Mouse (Mus musculus) CH12.LX (cell line): ENCODE results near the gene Cyp2w1. TPM values are rescaled to one million over a fixed set of nuclear protein-coding genes. Genes with fewer than 3 reads are reported as not detected.

ENCODE experiments used
- DNase-seq: peaks from one replicate; pipeline ENCODE4 v3.0.0-alpha.2; 2013; ENCODE audit errors: extremely low read depth
- H3K27ac ChIP-seq: 2 replicates; pipeline ENCODE4 v1.5.1; 2012; ENCODE audit warnings: low read depth, mild to moderate bottlenecking, control low read depth, moderate library complexity; ENCODE audit not compliant: insufficient read depth
- H3K27me3 ChIP-seq: replicated peaks from 2 replicates; pipeline ENCODE3; 2012; ENCODE audit warnings: inconsistent platforms
- H3K36me3 ChIP-seq, 2 experiments: replicated peaks in 1 of 2; 2 replicates each; pipeline versions ENCODE3 to v1.6.1; 2012; ENCODE audit warnings: inconsistent platforms in 1 of 2, low read length in 1 of 2, mild to moderate bottlenecking in 1 of 2, mixed read lengths in 1 of 2, moderate library complexity in 1 of 2; ENCODE audit not compliant: control insufficient read depth in 1 of 2, insufficient read depth in 1 of 2
- H3K4me1 ChIP-seq, 2 experiments: 2 replicates each; pipeline ENCODE4 v1.6.1; 2012; ENCODE audit warnings: inconsistent platforms in 1 of 2, moderate library complexity in 1 of 2; ENCODE audit not compliant: insufficient read depth in 2 of 2, control insufficient read depth in 1 of 2
- H3K4me2 ChIP-seq: 2 replicates; pipeline ENCODE4 v1.6.1; 2012; ENCODE audit warnings: low read depth, mild to moderate bottlenecking, control low read depth; ENCODE audit not compliant: poor library complexity, insufficient read depth, severe bottlenecking
- H3K4me3 ChIP-seq, 3 experiments: fragments of 150-350 bp in 1 of 3; sonication (generic) in 1 of 3; replicated peaks in 1 of 3; 2 replicates each; pipeline versions ENCODE3 to v1.5.1; 2011 to 2012; ENCODE audit warnings: low read depth in 2 of 3, low read length in 2 of 3, mild to moderate bottlenecking in 2 of 3, moderate library complexity in 2 of 3, control low read depth in 1 of 3, improper control_type of control experiment in 1 of 3, inconsistent platforms in 1 of 3, mixed read lengths in 1 of 3; ENCODE audit not compliant: poor library complexity in 1 of 3
- H3K79me2 ChIP-seq: replicated peaks from 2 replicates; pipeline ENCODE4 v1.6.1; 2012; ENCODE audit warnings: mild to moderate bottlenecking, moderate library complexity; ENCODE audit not compliant: control insufficient read depth, poor library complexity, insufficient read depth, severe bottlenecking; ENCODE audit errors: extremely low read depth
- H3K9ac ChIP-seq: 2 replicates; pipeline ENCODE4 v1.6.1; 2012; ENCODE audit warnings: low read depth, mild to moderate bottlenecking, control low read depth, moderate library complexity; ENCODE audit not compliant: insufficient read depth
- H3K9me3 ChIP-seq: replicated peaks from 2 replicates; pipeline ENCODE3; 2012; ENCODE audit warnings: low read length, inconsistent platforms, mixed read lengths
- CHD1 ChIP-seq: IDR thresholded peaks from 2 replicates; pipeline ENCODE4 v1.6.1; 2012; ENCODE audit warnings: low read depth, low read length, improper control_type of control experiment, inconsistent platforms
- CTCF ChIP-seq, 2 experiments: IDR thresholded peaks in 1 of 2; conservative IDR thresholded peaks in 1 of 2; 2 replicates each; pipeline ENCODE4 v1.5.1; 2011 to 2012; ENCODE audit warnings: low read depth in 2 of 2, low read length in 2 of 2, improper control_type of control experiment in 1 of 2, inconsistent platforms in 1 of 2, mild to moderate bottlenecking in 1 of 2, moderate library complexity in 1 of 2
- ELF1 ChIP-seq: IDR thresholded peaks from 2 replicates; pipeline ENCODE4 v1.6.1; 2014; ENCODE audit warnings: low read depth, mild to moderate bottlenecking, inconsistent platforms, low read length, improper control_type of control experiment
- EP300 ChIP-seq: IDR thresholded peaks from 2 replicates; pipeline ENCODE4 v1.6.1; 2011; ENCODE audit warnings: low read length, improper control_type of control experiment
- JUND ChIP-seq: conservative IDR thresholded peaks from 2 replicates; pipeline ENCODE4 v1.6.1; 2011; ENCODE audit warnings: low read depth, low read length, improper control_type of control experiment
- KAT2A ChIP-seq: IDR thresholded peaks from 2 replicates; pipeline ENCODE4 v1.6.1; 2012; ENCODE audit warnings: low read length, improper control_type of control experiment, inconsistent platforms; ENCODE audit not compliant: insufficient replicate concordance
- MAX ChIP-seq: IDR thresholded peaks from 2 replicates; pipeline ENCODE4 v1.6.1; 2011; ENCODE audit warnings: low read length, improper control_type of control experiment
- MYC ChIP-seq: IDR thresholded peaks from 2 replicates; pipeline ENCODE4 v1.6.1; 2011; ENCODE audit warnings: low read depth, mild to moderate bottlenecking, improper control_type of control experiment, low read length
- NRF1 ChIP-seq: IDR thresholded peaks from 2 replicates; pipeline ENCODE4 v1.6.1; 2014; ENCODE audit warnings: low read depth, mild to moderate bottlenecking, inconsistent platforms, low read length, improper control_type of control experiment, moderate library complexity
- POLR2A ChIP-seq: IDR thresholded peaks from 2 replicates; pipeline ENCODE4 v1.6.1; 2011; ENCODE audit warnings: low read depth, mild to moderate bottlenecking, improper control_type of control experiment, low read length
- SMC3 ChIP-seq: IDR thresholded peaks from 2 replicates; pipeline ENCODE4 v1.6.1; 2011; ENCODE audit warnings: low read depth, low read length, improper control_type of control experiment
- TCF12 ChIP-seq: IDR thresholded peaks from 2 replicates; pipeline ENCODE4 v1.6.1; 2014; ENCODE audit warnings: low read depth, mild to moderate bottlenecking, inconsistent platforms, low read length, improper control_type of control experiment
- USF1 ChIP-seq: IDR thresholded peaks from 2 replicates; pipeline ENCODE4 v1.6.1; 2014; ENCODE audit warnings: low read depth, mild to moderate bottlenecking, inconsistent platforms, low read length, improper control_type of control experiment
- USF2 ChIP-seq: conservative IDR thresholded peaks from 2 replicates; pipeline ENCODE4 v1.6.1; 2011; ENCODE audit warnings: low read depth, low read length, improper control_type of control experiment
- dilution Hi-C: fragments of 300-500 bp; cut with MboI; formaldehyde crosslinking; loops from 2 replicates; pipeline ENCODE4 v1.14.3; 2020; ENCODE audit warnings: low sequenced_read_pairs; ENCODE audit not compliant: extremely low pct_unique_long_range_greater_than_20kb, extremely low pct_ligation_motif_present
- in situ Hi-C: fragments of 300-500 bp; cut with MboI; formaldehyde crosslinking; loops from 3 replicates; pipeline ENCODE4 v1.14.3; 2019; ENCODE audit warnings: low sequenced_read_pairs, low pct_ligation_motif_present, low pct_unique_long_range_greater_than_20kb, mixed read lengths
- polyA plus RNA-seq: library from polyadenylated mRNA; unstranded; fragments of >175 nt; gene quantifications from 2 replicates; pipeline ENCODE4 v1.2.1, GENCODE M21; 2012; ENCODE audit warnings: low read depth; ENCODE audit not compliant: insufficient read length
- total RNA-seq, 2 experiments: library from RNA; depleted of rRNA; stranded (reverse); fragments of 300-350 nt in 1 of 2; fragments of >200 nt in 1 of 2; gene quantifications; 2 replicates each; pipeline ENCODE4 v1.2.3; 2012 to 2014

Gene Cyp2w1
- total and polyA plus RNA-seq, 3 experiments = not detected

DNA sequence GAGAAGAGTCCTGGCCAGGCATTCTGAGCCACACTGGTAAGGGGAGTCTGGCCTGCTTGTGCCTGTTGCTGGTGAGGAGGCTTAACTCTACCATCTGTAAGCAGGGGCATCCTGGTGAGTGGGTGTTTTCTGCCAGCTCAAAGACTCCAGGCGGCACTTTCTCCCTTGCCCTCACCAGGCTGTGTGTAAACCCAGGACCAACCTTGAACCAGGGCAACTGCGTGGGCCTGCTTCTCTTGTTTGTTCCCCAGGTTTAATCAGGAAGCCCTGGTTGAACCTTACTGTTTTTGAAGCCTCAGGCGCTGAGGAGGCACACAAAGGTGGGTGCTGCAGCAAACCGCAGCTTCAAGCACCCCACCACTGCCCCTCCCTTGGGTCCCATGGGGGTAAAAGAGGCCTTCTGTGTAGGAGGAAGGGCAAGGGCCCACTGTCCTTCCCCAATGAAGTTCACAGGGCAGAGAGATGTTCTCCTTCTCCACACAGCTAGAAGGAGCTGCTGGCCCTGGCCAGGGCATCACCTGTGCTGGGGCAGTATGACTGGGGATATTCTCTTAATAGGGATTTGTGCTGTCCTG, 15.6 kb downstream of the Cyp2w1 start:
- no peak for DNase-seq
- TF ChIP-seq TCF12 (no peak), CTCF (conservative IDR thresholded peaks at IDR 0.05 in 1 of 2, IDR thresholded peaks at IDR 0.05 in 1 of 2; ENCODE audit: low read depth in 2 of 2, low read length in 2 of 2) (no peak), USF2 (no peak), POLR2A (no peak), MAX (no peak)
- H3K27me3 ChIP-seq = no peaks in the 10 kb centered on the region
- H3K4me3 ChIP-seq = no peak overlapping the region
- no peak overlapping the region for H3K27ac ChIP-seq
- dilution Hi-C loops = no loop called here
- H3K9me3 ChIP-seq = no peaks in the 10 kb centered on the region
- H3K4me1 ChIP-seq = peaks cover 6 to 39% of the 10 kb centered on the region in 2 experiments
- no peak overlapping the region for H3K9ac ChIP-seq
- in situ Hi-C loops = loop anchor here (10.0 to 25.0 kb wide), 2 partner anchors 94 to 317 kb away; partner anchors contain the start of gene 3110082I17Rik
- peaks cover 6 to 33% of the 10 kb centered on the region in 2 experiments for H3K36me3 ChIP-seq
- no peaks in the 10 kb centered on the region for H3K79me2 ChIP-seq
- H3K4me2 ChIP-seq = no peak overlapping the region

DNA sequence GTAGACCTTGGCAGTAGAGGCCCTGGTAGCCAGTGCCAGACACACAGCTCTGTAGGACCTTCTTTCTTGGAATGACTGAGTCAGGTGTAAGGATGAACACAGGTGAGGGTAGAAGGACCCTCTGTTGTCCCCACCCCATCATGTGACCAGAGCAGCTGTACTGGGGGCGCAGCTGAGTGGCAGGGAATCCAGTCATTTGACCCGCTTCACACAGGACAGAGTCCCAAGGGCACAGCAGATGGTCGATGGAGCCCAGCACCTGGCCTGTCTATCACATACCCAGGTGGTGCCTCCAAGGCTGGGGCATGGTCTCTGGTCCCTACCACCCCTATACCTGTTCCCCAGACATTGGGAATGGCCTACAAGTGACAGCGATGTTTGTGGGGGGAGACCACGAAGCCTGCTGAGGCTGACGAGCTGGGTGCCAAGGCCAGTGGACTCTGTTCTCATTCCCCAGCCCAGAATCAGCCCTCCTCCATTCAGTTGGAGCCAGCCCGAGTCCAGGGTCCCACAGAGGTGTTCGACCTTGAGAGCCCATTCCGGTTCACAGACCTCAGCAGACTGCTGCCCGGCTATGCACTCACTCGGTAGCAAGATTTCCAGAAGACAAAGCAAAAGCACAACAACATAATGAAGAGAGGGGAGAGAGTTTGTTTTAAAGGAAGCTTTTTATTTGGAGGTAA, 16.4 kb downstream of the Cyp2w1 start:
- no peak for TF ChIP-seq SMC3
- no peak for TF ChIP-seq USF2
- no peak for TF ChIP-seq KAT2A
- no peak for TF ChIP-seq EP300
- no peak for TF ChIP-seq CHD1
- no peak for TF ChIP-seq NRF1
- TF ChIP-seq MYC = no peak
- TF ChIP-seq USF1 = no peak
- no peak for TF ChIP-seq JUND
- TF ChIP-seq ELF1 = no peak
- Histone ChIP-seq H3K9me3 (no peaks in the 10 kb centered on the region), H3K9ac (no peak overlapping the region), H3K36me3 (peaks cover under 1 to 27% of the 10 kb centered on the region in 2 experiments), H3K4me3 (no peak overlapping the region), H3K79me2 (no peaks in the 10 kb centered on the region), H3K4me1 (peaks cover 7 to 42% of the 10 kb centered on the region in 2 experiments), H3K27me3 (no peaks in the 10 kb centered on the region), H3K27ac (no peak overlapping the region), H3K4me2 (no peak overlapping the region)
- no peak for DNase-seq
- in situ Hi-C loops (loop anchor here (10.0 to 25.0 kb wide), 2 partner anchors 94 to 316 kb away; partner anchors contain the start of gene 3110082I17Rik), dilution Hi-C loops (no loop called here)
